ENCODE assay signal across 8 mouse cellular contexts in the genomic region with DNA sequence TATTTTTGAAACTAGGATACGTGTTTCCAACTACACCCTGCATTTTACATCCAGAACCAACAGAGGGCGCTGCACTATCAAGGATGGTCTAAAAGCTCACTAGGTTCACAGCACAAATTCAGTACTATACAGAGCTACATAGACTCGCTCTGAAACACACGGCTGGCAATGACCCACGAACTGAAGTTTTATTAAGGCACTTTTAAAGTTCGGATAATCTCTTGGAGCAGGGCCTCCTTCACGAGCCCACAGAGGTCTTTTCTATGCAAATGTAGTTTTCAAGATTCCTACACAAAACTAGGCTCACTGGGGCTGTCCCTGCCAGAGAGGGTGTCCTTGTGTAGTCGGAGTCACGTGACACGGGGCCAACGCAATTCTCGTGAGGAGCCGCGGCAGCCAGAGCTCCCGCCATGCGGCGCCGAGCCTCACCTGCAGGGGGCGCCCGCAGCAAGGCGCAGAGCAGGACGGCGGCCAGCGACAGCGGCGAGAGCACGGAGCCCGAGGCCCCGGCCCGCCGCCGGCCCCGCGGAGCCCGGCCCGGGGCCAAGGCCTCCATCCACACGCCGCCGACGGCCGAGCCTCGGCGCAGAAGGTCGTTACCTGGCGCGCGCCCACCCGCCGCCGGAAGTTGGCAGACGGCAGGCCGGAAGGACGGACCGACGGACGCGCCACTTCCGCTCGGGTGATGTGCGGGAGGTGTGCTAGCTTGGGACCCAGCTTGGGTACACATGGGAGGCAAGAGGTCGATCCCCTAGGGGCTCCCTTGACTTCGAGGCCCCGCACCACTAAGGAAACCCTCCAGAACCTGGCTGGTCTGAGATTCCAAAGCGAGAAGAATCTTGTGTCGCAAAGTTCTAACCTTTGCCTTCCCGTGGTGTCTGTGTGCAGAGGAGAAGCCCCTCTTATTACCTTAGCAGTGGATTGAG. TPM values are rescaled to one million over a fixed set of nuclear protein-coding genes. Genes with fewer than 3 reads are reported as not detected.
A peak's percentile ranks its signal among the peaks of the same experiment; 100 is the strongest.
DNase-seq lines count a peak whose midpoint lies in the region; ATAC-seq and TF ChIP-seq lines count a peak whose summit lies in the region.

A gene (plus strand): TSS at position 460 of the 926 bp plus-strand sequence.
A gene (minus strand): TSS at position 774 of the 926 bp plus-strand sequence.

- intact Hi-C loops in heart, postnatal 14 days (cut with DNase I) = loop anchor here (1.0 kb wide), 1 partner anchor 326 kb away; no protein-coding TSS in a partner anchor

- H3K27ac ChIP-seq in forebrain, embryonic 14.5 days (ENCODE audit: low read depth, low read length) = peak within 1 kb of the TSS; percentile 73

- H3K4me1 ChIP-seq in E14TG2a.4 (replicated peaks; ENCODE audit: low read depth, low read length) = peaks cover 5% of the 10 kb centered on the region
- H3K4me1 ChIP-seq in forebrain, embryonic 14.5 days (ENCODE audit: control insufficient read depth, insufficient read depth, low read length) = no peaks in the 10 kb centered on the region

- no peaks in the 10 kb centered on the region for H3K9me3 ChIP-seq in E14TG2a.4 (ENCODE audit: low read length)
- no peaks in the 10 kb centered on the region for H3K9me3 ChIP-seq in forebrain, embryonic 14.5 days (replicated peaks; ENCODE audit: control insufficient read depth, low read length)

- peak; percentile 91 for DNase-seq in forebrain, embryonic 14.5 days (ENCODE audit: low spot score)
- peak; percentile 88 to 93 for DNase-seq in heart, postnatal 14 days
- DNase-seq in layer of hippocampus, adult 11-12 months (ENCODE audit: low spot score) = peak; percentile 93
- DNase-seq in lung, adult 18-20 months = peak; percentile 87 to 89
- peak; percentile 82 to 89 for DNase-seq in thymus, adult 18-20 months

- 3% methylated on average over 66 of the region's 66 CpGs for WGBS in forebrain, embryonic 14.5 days

- H3K27me3 ChIP-seq in E14TG2a.4 (ENCODE audit: insufficient read depth, low read length) = no peaks in the 10 kb centered on the region
- no peaks in the 10 kb centered on the region for H3K27me3 ChIP-seq in forebrain, embryonic 14.5 days (replicated peaks; ENCODE audit: control insufficient read depth, insufficient read depth, low read length)

- peak within 1 kb of the TSS; percentile 78 for H3K4me3 ChIP-seq in E14TG2a.4 (replicated peaks; ENCODE audit: low read length)
- H3K4me3 ChIP-seq in forebrain, embryonic 14.5 days (ENCODE audit: low read depth, low read length) = peak within 1 kb of the TSS; percentile 54

- H3K9ac ChIP-seq in forebrain, embryonic 14.5 days (ENCODE audit: low read length) = peak within 1 kb of the TSS; percentile 62

- H3K4me2 ChIP-seq in forebrain, embryonic 14.5 days (ENCODE audit: low read length) = peak within 1 kb of the TSS; percentile 55

- peak; percentile 77 for TF ChIP-seq CTCF in E14TG2a.4 (conservative IDR thresholded peaks at IDR 0.05; ENCODE audit: low read length)

- no peaks in the 10 kb centered on the region for H3K36me3 ChIP-seq in E14TG2a.4 (ENCODE audit: insufficient read depth, low read length)
- H3K36me3 ChIP-seq in forebrain, embryonic 14.5 days (ENCODE audit: control insufficient read depth, insufficient read depth, low read length) = no peaks in the 10 kb centered on the region

- ATAC-seq in cerebellum, adult (ENCODE audit: insufficient number of reproducible peaks, low FRiP score, low TSS enrichment) = peak; percentile 89
- peak; percentile 96 for ATAC-seq in forebrain, embryonic 14.5 days
- peak; percentile 87 for ATAC-seq in neutrophil, adult 5-6 weeks (ENCODE audit: extremely low read depth, insufficient number of reproducible peaks, low FRiP score, poor library complexity, severe bottlenecking)

RNA-seq across cellular contexts. Expression of the first gene that starts in this region (rescaled TPM):
- polyA plus RNA-seq in forebrain, embryonic 14.5 days (2014; fragmentation: Nextera tagmentation; extraction: Ambion mirVana) = 1.2 TPM in 1 of 2 replicates, not detected in the other
- 1 to 10 TPM; 1.6 to 1.8 TPM for total RNA-seq in heart, postnatal 14 days (2021)
- total RNA-seq in neutrophil, adult 5-6 weeks (2017) = 3.3 and 3.9 TPM in 2 replicates

RNA-seq across cellular contexts. Expression of the second gene that starts in this region (rescaled TPM):
- polyA plus RNA-seq in forebrain, embryonic 14.5 days (2014; fragmentation: Nextera tagmentation; extraction: Ambion mirVana) = 0.55 and 0.56 TPM in 2 replicates
- total RNA-seq in heart, postnatal 14 days (2021) = under 1 TPM; 0.50 to 0.54 TPM
- total RNA-seq in neutrophil, adult 5-6 weeks (2017) = 0.70 and 1.4 TPM in 2 replicates

Comparison
In these comparisons a context has a peak if more than half of its experiments do, and no peak if none do; other contexts are left out.
1. Peak in every context shown above with its lines: DNase-seq, ATAC-seq, H3K4me3 ChIP-seq and H3K27ac ChIP-seq.